Mouse (Mus musculus) hindbrain, embryonic 11.5 days (tissue): Measurements from ENCODE around the gene Pofut1. TPM values are rescaled to one million over a fixed set of nuclear protein-coding genes. Genes with fewer than 3 reads are reported as not detected.

Source experiments
- ATAC-seq: fragments of 200-750 bp; cut with Nextera tagmentation; 2 replicates; pipeline ENCODE4 v1.8.0; 2017; ENCODE audit warnings: mild to moderate bottlenecking, moderate TSS enrichment, moderate library complexity; ENCODE audit not compliant: low FRiP score
- DNase-seq: peaks from one replicate; pipeline ENCODE4 v3.0.0-alpha.2; 2015; ENCODE audit warnings: low spot score
- H3K27ac ChIP-seq: fragments of 300-500 bp; sonication (generic); 2 replicates; pipeline ENCODE4 v1.5.1; 2014; ENCODE audit warnings: mild to moderate bottlenecking, low read depth, low read length
- H3K27me3 ChIP-seq: fragments of 300-500 bp; sonication (generic); 2 replicates; pipeline ENCODE4 v1.6.1; 2014; ENCODE audit warnings: mild to moderate bottlenecking, low read length, moderate library complexity, mixed read lengths; ENCODE audit not compliant: control insufficient read depth, insufficient read depth
- H3K36me3 ChIP-seq: fragments of 300-500 bp; sonication (generic); 2 replicates; pipeline ENCODE4 v1.6.1; 2014; ENCODE audit warnings: mild to moderate bottlenecking, low read length, moderate library complexity, mixed read lengths; ENCODE audit not compliant: control insufficient read depth, insufficient read depth
- H3K4me1 ChIP-seq: fragments of 300-500 bp; sonication (generic); replicated peaks from 2 replicates; pipeline ENCODE4 v1.6.1; 2014; ENCODE audit warnings: low read length, mixed read lengths; ENCODE audit not compliant: control insufficient read depth, insufficient read depth
- H3K4me2 ChIP-seq: fragments of 300-500 bp; sonication (generic); replicated peaks from 2 replicates; pipeline ENCODE4 v1.6.1; 2014; ENCODE audit warnings: mild to moderate bottlenecking, low read depth, low read length
- H3K4me3 ChIP-seq: fragments of 300-500 bp; sonication (generic); 2 replicates; pipeline ENCODE4 v1.5.1; 2014; ENCODE audit warnings: low read depth, low read length
- H3K9ac ChIP-seq: fragments of 300-500 bp; sonication (generic); 2 replicates; pipeline ENCODE4 v1.6.1; 2014; ENCODE audit warnings: low read depth, low read length
- H3K9me3 ChIP-seq: fragments of 300-500 bp; sonication (generic); 2 replicates; pipeline ENCODE4 v1.6.1; 2016; ENCODE audit warnings: low read length; ENCODE audit not compliant: control insufficient read depth
- WGBS: fragments of 180-500 bp; shearing (Covaris S2); extraction: QIAGEN DNeasy Blood & Tissue Kit; methylation state at CpG from one replicate; pipeline ENCODE4 v1.1.7; 2014; 5-methylcytosine and 5-hydroxymethylcytosine counted together
- polyA plus RNA-seq: library from polyadenylated mRNA; unstranded; fragments of >200 nt; fragmentation: Nextera tagmentation; extraction: Ambion mirVana; gene quantifications from 2 replicates; pipeline ENCODE4 v1.2.1, GENCODE M21; 2014

The Pofut1 gene
- 6.0 and 8.4 TPM in 2 replicates for polyA plus RNA-seq

- ATAC-seq, result peak; percentile 97
- Histone ChIP-seq H3K9ac (peak within 1 kb of the TSS; percentile 98), H3K36me3 (no peaks in the 10 kb centered on the region), H3K4me3 (peak within 1 kb of the TSS; percentile 98), H3K27ac (peak within 1 kb of the TSS; percentile 87), H3K4me2 (peak within 1 kb of the TSS; percentile 85), H3K9me3 (no peaks in the 10 kb centered on the region), H3K27me3 (no peaks in the 10 kb centered on the region), H3K4me1 (peaks cover 3% of the 10 kb centered on the region)
- 1% methylated on average over 41 of the region's 72 CpGs for WGBS
- peak; percentile 95 for DNase-seq
Observed at GRCm38 (mm10) chr2:153241250-153242014, at the start of gene Pofut1, which contains the start of gene Plagl2. Gene Pofut1 (plus strand): TSS chr2:153241533. Gene Plagl2 (minus strand): TSS chr2:153241426.

- Histone ChIP-seq H3K36me3 (peaks cover 3% of the 10 kb centered on the region; the same call in 1 of the 2 replicates), H3K27me3 (no peaks in the 10 kb centered on the region), H3K9ac (no peak overlapping the region)
Observed at GRCm38 (mm10) chr2:153194255-153194654, 47.1 kb upstream of the Pofut1 start.

GRCm38 (mm10) chr2:153198485-153198884 lies 42.8 kb upstream of the Pofut1 start:
- WGBS, result 78% methylated on average over 5 of the region's 5 CpGs
- H3K36me3 ChIP-seq, result peaks cover 3% of the 10 kb centered on the region; the same call in 1 of the 2 replicates
- no peak for ATAC-seq

More at GRCm38 (mm10) chr2:153194255-153194654, 47.1 kb upstream of the Pofut1 start:
- Histone ChIP-seq H3K27ac (no peak overlapping the region), H3K4me3 (no peak overlapping the region), H3K4me1 (no peaks in the 10 kb centered on the region), H3K9me3 (no peaks in the 10 kb centered on the region), H3K4me2 (no peak overlapping the region)
- DNase-seq, result no peak
- ATAC-seq, result no peak
- 96% methylated on average over 3 of the region's 3 CpGs for WGBS

GRCm38 (mm10) chr2:153199114-153199513 lies 42.2 kb upstream of the Pofut1 start:
- ATAC-seq (no peak), DNase-seq (no peak)
- 93% methylated on average over 2 of the region's 2 CpGs for WGBS
- Histone ChIP-seq H3K36me3 (peaks cover 3% of the 10 kb centered on the region; the same call in 1 of the 2 replicates), H3K4me1 (no peaks in the 10 kb centered on the region), H3K4me2 (no peak overlapping the region), H3K4me3 (no peak overlapping the region), H3K9ac (no peak overlapping the region), H3K9me3 (no peaks in the 10 kb centered on the region), H3K27me3 (no peaks in the 10 kb centered on the region), H3K27ac (no peak overlapping the region)

More at GRCm38 (mm10) chr2:153198485-153198884, 42.8 kb upstream of the Pofut1 start:
- Histone ChIP-seq H3K4me3 (no peak overlapping the region), H3K27ac (no peak overlapping the region), H3K9me3 (no peaks in the 10 kb centered on the region), H3K27me3 (no peaks in the 10 kb centered on the region), H3K4me1 (no peaks in the 10 kb centered on the region), H3K9ac (no peak overlapping the region), H3K4me2 (no peak overlapping the region)
- DNase-seq, result no peak

GRCm38 (mm10) chr2:153202766-153203165 lies 38.6 kb upstream of the Pofut1 start:
- DNase-seq (no peak), ATAC-seq (no peak)
- 68% methylated on average over 1 of the region's 1 CpGs for whole genome bisulfite sequencing
- Histone ChIP-seq H3K4me2 (no peak overlapping the region), H3K27me3 (no peaks in the 10 kb centered on the region), H3K36me3 (peaks cover 5% of the 10 kb centered on the region; the same call in 1 of the 2 replicates), H3K4me1 (no peaks in the 10 kb centered on the region), H3K27ac (no peak overlapping the region), H3K9me3 (no peaks in the 10 kb centered on the region), H3K9ac (no peak overlapping the region), H3K4me3 (no peak overlapping the region)

GRCm38 (mm10) chr2:153208149-153208548 lies 33.2 kb upstream of the Pofut1 start:
- ATAC-seq (no peak), DNase-seq (no peak)
- no peak overlapping the region for H3K9ac ChIP-seq
- 0 out of 2 replicates have a peak, but pooled peaks cover 5% of the 10 kb centered on the region for H3K36me3 ChIP-seq
- no peaks in the 10 kb centered on the region for H3K4me1 ChIP-seq
- no peak overlapping the region for H3K27ac ChIP-seq
- H3K9me3 ChIP-seq, result no peaks in the 10 kb centered on the region
- H3K4me2 ChIP-seq, result no peak overlapping the region
- no peak overlapping the region for H3K4me3 ChIP-seq
- H3K27me3 ChIP-seq, result no peaks in the 10 kb centered on the region
- 100% methylated on average over 2 of the region's 2 CpGs for WGBS

GRCm38 (mm10) chr2:153209286-153209685 lies 32.0 kb upstream of the Pofut1 start:
- Histone ChIP-seq H3K36me3 (0 out of 2 replicates have a peak, but pooled peaks cover 5% of the 10 kb centered on the region), H3K9me3 (no peaks in the 10 kb centered on the region), H3K9ac (no peak overlapping the region), H3K27me3 (no peaks in the 10 kb centered on the region), H3K27ac (no peak overlapping the region), H3K4me1 (no peaks in the 10 kb centered on the region), H3K4me3 (no peak overlapping the region), H3K4me2 (no peak overlapping the region)
- 90% methylated on average over 5 of the region's 5 CpGs for WGBS
- ATAC-seq, result no peak
- no peak for DNase-seq

- no peak overlapping the region for H3K4me2 ChIP-seq
Observed at GRCm38 (mm10) chr2:153211451-153211850, 29.9 kb upstream of the Pofut1 start.

GRCm38 (mm10) chr2:153213351-153213750 lies 28.0 kb upstream of the Pofut1 start:
- H3K27me3 ChIP-seq, result no peaks in the 10 kb centered on the region
- no peak overlapping the region for H3K9ac ChIP-seq
- no peak overlapping the region for H3K4me2 ChIP-seq
- DNase-seq (no peak), ATAC-seq (no peak)
- 87% methylated on average over 4 of the region's 4 CpGs for WGBS
- no peak overlapping the region for H3K4me3 ChIP-seq
- H3K4me1 ChIP-seq, result no peaks in the 10 kb centered on the region
- no peaks in the 10 kb centered on the region for H3K9me3 ChIP-seq
- no peak overlapping the region for H3K27ac ChIP-seq
- 0 out of 2 replicates have a peak, but pooled peaks cover 2% of the 10 kb centered on the region for H3K36me3 ChIP-seq

More at GRCm38 (mm10) chr2:153211451-153211850, 29.9 kb upstream of the Pofut1 start:
- 93% methylated on average over 5 of the region's 5 CpGs for WGBS
- H3K36me3 ChIP-seq, result 0 out of 2 replicates have a peak, but pooled peaks cover 2% of the 10 kb centered on the region
- no peak overlapping the region for H3K9ac ChIP-seq
- ATAC-seq (no peak), DNase-seq (no peak)
- no peak overlapping the region for H3K4me3 ChIP-seq
- H3K27ac ChIP-seq, result no peak overlapping the region
- no peaks in the 10 kb centered on the region for H3K9me3 ChIP-seq
- H3K27me3 ChIP-seq, result no peaks in the 10 kb centered on the region
- no peaks in the 10 kb centered on the region for H3K4me1 ChIP-seq
